Mouse (Mus musculus): ENCODE measurements at regions not wholly inside any gene's neighbourhood (a gene's known extent, or its start where the extent isn't known, plus 50 kb on each side); places are given as distances from the start of the nearest gene placed in this dataset.

- dilution Hi-C loops (cut with MboI; ENCODE audit: extremely low pct_ligation_motif_present, extremely low pct_unique_long_range_greater_than_20kb, low sequenced_read_pairs) = no loop called here
Observed at GRCm38 (mm10) chr6:117552006-117552667, 288.8 kb upstream of the Zfp637 start.

GRCm38 (mm10) chr6:117563159-117563558, 277.8 kb upstream of the Zfp637 start:
- no peaks in the 10 kb centered on the region for H3K9me3 ChIP-seq (replicated peaks; ENCODE audit: low read length)
- no peak for DNase-seq (ENCODE audit: extremely low read depth)
- H3K79me2 ChIP-seq (replicated peaks; ENCODE audit: control insufficient read depth, extremely low read depth, insufficient read depth, poor library complexity, severe bottlenecking) = no peaks in the 10 kb centered on the region
- H3K27ac ChIP-seq (ENCODE audit: insufficient read depth, low read depth) = no peak overlapping the region
- H3K4me1 ChIP-seq (ENCODE audit: control insufficient read depth in 1 of 2, insufficient read depth in 2 of 2) = no peaks in the 10 kb centered on the region
- no peak for TF ChIP-seq MYC (IDR thresholded peaks at IDR 0.05; ENCODE audit: low read depth, low read length)
- no peak for TF ChIP-seq ZNF384 (IDR thresholded peaks at IDR 0.05; ENCODE audit: low read depth, low read length)
- no peak for TF ChIP-seq E2F4 (IDR thresholded peaks at IDR 0.05; ENCODE audit: insufficient replicate concordance, low read depth, low read length)
- TF ChIP-seq BHLHE40 (IDR thresholded peaks at IDR 0.05; ENCODE audit: low read depth, low read length) = no peak
- no peak for TF ChIP-seq POLR2A (IDR thresholded peaks at IDR 0.05; ENCODE audit: low read depth, low read length)
- no peak for TF ChIP-seq MXI1 (IDR thresholded peaks at IDR 0.05; ENCODE audit: low read depth, low read length)
- TF ChIP-seq NRF1 (IDR thresholded peaks at IDR 0.05; ENCODE audit: low read depth, low read length) = no peak
- no peak for TF ChIP-seq MEF2A (IDR thresholded peaks at IDR 0.05; ENCODE audit: borderline replicate concordance, low read depth, low read length)
- TF ChIP-seq ZKSCAN1 (IDR thresholded peaks at IDR 0.05; ENCODE audit: borderline replicate concordance, low read depth, low read length) = no peak
- TF ChIP-seq ZC3H11A (IDR thresholded peaks at IDR 0.05; ENCODE audit: low read depth, low read length) = no peak
- TF ChIP-seq RCOR1 (conservative IDR thresholded peaks at IDR 0.05; ENCODE audit: low read depth, low read length) = no peak
- TF ChIP-seq USF2 (conservative IDR thresholded peaks at IDR 0.05; ENCODE audit: low read depth, low read length) = no peak
- TF ChIP-seq TCF12 (IDR thresholded peaks at IDR 0.05; ENCODE audit: low read depth, low read length) = no peak
- no peak for TF ChIP-seq EP300 (IDR thresholded peaks at IDR 0.05; ENCODE audit: low read length)
- TF ChIP-seq MAFK (IDR thresholded peaks at IDR 0.05; ENCODE audit: insufficient replicate concordance, low read length) = no peak
- TF ChIP-seq ZMIZ1 (IDR thresholded peaks at IDR 0.05; ENCODE audit: low read depth, low read length) = no peak
- TF ChIP-seq POLR2AphosphoS2 (IDR thresholded peaks at IDR 0.05; ENCODE audit: low read depth, low read length) = no peak
- no peak for TF ChIP-seq USF1 (IDR thresholded peaks at IDR 0.05; ENCODE audit: low read depth, low read length)
- no peak for TF ChIP-seq KAT2A (IDR thresholded peaks at IDR 0.05; ENCODE audit: insufficient replicate concordance, low read length)
- TF ChIP-seq SMC3 (IDR thresholded peaks at IDR 0.05; ENCODE audit: low read depth, low read length) = no peak
- H3K36me3 ChIP-seq (replicated peaks in 1 of 2; ENCODE audit: control insufficient read depth in 1 of 2, insufficient read depth in 1 of 2, low read length in 1 of 2) = no peaks in the 10 kb centered on the region
- no peak overlapping the region for H3K4me2 ChIP-seq (ENCODE audit: insufficient read depth, low read depth, poor library complexity, severe bottlenecking)
- H3K27me3 ChIP-seq (replicated peaks) = peaks cover 90% of the 10 kb centered on the region
- no peak overlapping the region for H3K4me3 ChIP-seq (replicated peaks in 1 of 3; ENCODE audit: low read depth in 2 of 3, low read length in 2 of 3, poor library complexity in 1 of 3)
- in situ Hi-C loops (cut with MboI; ENCODE audit: low pct_ligation_motif_present, low pct_unique_long_range_greater_than_20kb, low sequenced_read_pairs) (no loop called here), dilution Hi-C loops (cut with MboI; ENCODE audit: extremely low pct_ligation_motif_present, extremely low pct_unique_long_range_greater_than_20kb, low sequenced_read_pairs) (no loop called here)
- no peak overlapping the region for H3K9ac ChIP-seq (ENCODE audit: insufficient read depth, low read depth)

More at GRCm38 (mm10) chr6:117552006-117552667, 288.8 kb upstream of the Zfp637 start:
- Histone ChIP-seq H3K36me3 (replicated peaks in 1 of 2; ENCODE audit: control insufficient read depth in 1 of 2, insufficient read depth in 1 of 2, low read length in 1 of 2) (no peaks in the 10 kb centered on the region), H3K4me1 (ENCODE audit: control insufficient read depth in 1 of 2, insufficient read depth in 2 of 2) (peaks cover 0 to 5% of the 10 kb centered on the region in 2 experiments; a peak in 1 of 4 replicates), H3K4me3 (replicated peaks in 1 of 3; ENCODE audit: low read depth in 2 of 3, low read length in 2 of 3, poor library complexity in 1 of 3) (no peak overlapping the region), H3K4me2 (ENCODE audit: insufficient read depth, low read depth, poor library complexity, severe bottlenecking) (no peak overlapping the region), H3K9ac (ENCODE audit: insufficient read depth, low read depth) (no peak overlapping the region), H3K79me2 (replicated peaks; ENCODE audit: control insufficient read depth, extremely low read depth, insufficient read depth, poor library complexity, severe bottlenecking) (no peaks in the 10 kb centered on the region), H3K9me3 (replicated peaks; ENCODE audit: low read length) (no peaks in the 10 kb centered on the region), H3K27ac (ENCODE audit: insufficient read depth, low read depth) (no peak overlapping the region), H3K27me3 (replicated peaks) (peaks cover 83% of the 10 kb centered on the region)
- TF ChIP-seq UBTF (IDR thresholded peaks at IDR 0.05; ENCODE audit: low read depth, low read length) = no peak
- TF ChIP-seq USF2 (conservative IDR thresholded peaks at IDR 0.05; ENCODE audit: low read depth, low read length) = no peak
- TF ChIP-seq NRF1 (IDR thresholded peaks at IDR 0.05; ENCODE audit: low read depth, low read length) = no peak
- no peak for TF ChIP-seq EP300 (IDR thresholded peaks at IDR 0.05; ENCODE audit: low read length)
- no peak for TF ChIP-seq USF1 (IDR thresholded peaks at IDR 0.05; ENCODE audit: low read depth, low read length)
- no peak for TF ChIP-seq GABPA (IDR thresholded peaks at IDR 0.05; ENCODE audit: insufficient replicate concordance, low read depth, low read length)
- in situ Hi-C loops (cut with MboI; ENCODE audit: low pct_ligation_motif_present, low pct_unique_long_range_greater_than_20kb, low sequenced_read_pairs) = no loop called here
- no peak for DNase-seq (ENCODE audit: extremely low read depth)
